ENCODE assay signal across 9 mouse cellular contexts in the genomic region with DNA sequence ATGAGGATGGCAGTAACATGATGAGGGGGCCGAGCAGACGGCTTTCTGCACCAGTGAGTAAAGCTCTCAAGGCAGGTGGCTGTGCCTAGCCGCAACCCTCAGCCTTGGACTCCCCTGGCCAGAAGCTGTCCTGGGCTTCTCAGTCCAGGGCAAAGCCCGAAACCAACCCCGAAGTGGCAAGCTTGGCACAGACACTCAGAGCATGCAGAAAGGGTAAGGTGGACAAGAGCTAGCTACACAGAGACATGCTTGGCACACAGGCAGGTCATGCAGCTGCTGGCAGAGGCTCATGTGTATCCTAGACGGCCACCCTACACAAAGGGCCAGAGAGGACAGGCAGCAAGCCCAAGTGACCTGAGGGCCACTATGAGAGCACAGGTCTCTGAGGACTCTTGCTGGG. TPM values are rescaled to one million over a fixed set of nuclear protein-coding genes. Genes with fewer than 3 reads are reported as not detected.
"Had no signal": no experiment of that assay in that cellular context is flagged by ENCODE, and none has a peak within 500 bp of the region (broad histone marks: within the 10 kb centered on the region; RNA-seq: fewer than 3 reads in every experiment).

No protein-coding gene starts in this region.

- H3K4me3 ChIP-seq: intestine, embryonic 15.5 days; limb, embryonic 15.5 days; myocyte; neural tube, embryonic 12.5 days had no signal

- ATAC-seq: intestine, embryonic 15.5 days had no signal

- H3K4me2 ChIP-seq: intestine, embryonic 15.5 days; limb, embryonic 15.5 days; neural tube, embryonic 12.5 days had no signal

- H3K9me3 ChIP-seq: intestine, embryonic 15.5 days; limb, embryonic 15.5 days; neural tube, embryonic 12.5 days had no signal

- DNase-seq: lung, adult 18-20 months; midbrain, embryonic 14.5 days had no signal

- H3K27ac ChIP-seq: intestine, embryonic 15.5 days; limb, embryonic 15.5 days; liver, embryonic 14.5 days; neural tube, embryonic 12.5 days; stomach, postnatal 0 days had no signal

- H3K9ac ChIP-seq: intestine, embryonic 15.5 days; limb, embryonic 15.5 days; liver, embryonic 14.5 days; neural tube, embryonic 12.5 days had no signal

- H3K27me3 ChIP-seq: intestine, embryonic 15.5 days; limb, embryonic 15.5 days; neural tube, embryonic 12.5 days had no signal

- H3K4me1 ChIP-seq: limb, embryonic 15.5 days; neural tube, embryonic 12.5 days had no signal

RNA-seq across cellular contexts. Expression of a gene that starts 52.5 kb away (rescaled TPM):
- total RNA-seq: megakaryocyte-erythroid progenitor cell, adult 5-6 weeks had no signal
